Mouse (Mus musculus): Measurements from ENCODE around the gene Ap4s1. TPM values are rescaled to one million over a fixed set of nuclear protein-coding genes. Genes with fewer than 3 reads are reported as not detected.

Gene Ap4s1
- polyA plus RNA-seq, 1 experiment from 2014 or later: 14.9 TPM

- WGBS (ENCODE audit: insufficient replicate concordance): 68% methylated on average over 4 of the region's 4 CpGs
- DNase-seq (no peak), ATAC-seq (peak; percentile 67)
- TF ChIP-seq CTCF (IDR thresholded peaks at IDR 0.05; ENCODE audit: low read depth) (no peak), EP300 (IDR thresholded peaks at IDR 0.05; ENCODE audit: low read depth) (no peak)
- Histone ChIP-seq H3K27ac (ENCODE audit: low read depth) (no peak overlapping the region), H3K9me3 (ENCODE audit: low read length) (no peaks in the 10 kb centered on the region), H3K4me1 (ENCODE audit: insufficient read depth) (no peaks in the 10 kb centered on the region), H3K36me3 (replicated peaks; ENCODE audit: insufficient read depth, low read length) (peaks cover 80% of the 10 kb centered on the region), H3K4me2 (ENCODE audit: low read depth, low read length) (no peak overlapping the region), H3K27me3 (ENCODE audit: insufficient read depth, low read length) (no peaks in the 10 kb centered on the region), H3K4me3 (ENCODE audit: low read depth, low read length) (no peak overlapping the region), H3K9ac (replicated peaks) (no peak overlapping the region)
These were observed 76.6 kb downstream of the Ap4s1 start for GRCm38 (mm10) chr12:51767454-51767853.

- ATAC-seq (no peak), DNase-seq (no peak)
- H3K4me1 ChIP-seq (ENCODE audit: insufficient read depth): no peaks in the 10 kb centered on the region
- H3K4me2 ChIP-seq (ENCODE audit: low read depth, low read length): no peak overlapping the region
- H3K9me3 ChIP-seq (ENCODE audit: low read length): no peaks in the 10 kb centered on the region
- WGBS (ENCODE audit: insufficient replicate concordance): 83% methylated on average over 15 of the region's 15 CpGs
- no peak for TF ChIP-seq EP300 (IDR thresholded peaks at IDR 0.05; ENCODE audit: low read depth)
- no peak for TF ChIP-seq CTCF (IDR thresholded peaks at IDR 0.05; ENCODE audit: low read depth)
- no peak overlapping the region for H3K4me3 ChIP-seq (ENCODE audit: low read depth, low read length)
- no peaks in the 10 kb centered on the region for H3K27me3 ChIP-seq (ENCODE audit: insufficient read depth, low read length)
- no peak overlapping the region for H3K9ac ChIP-seq (replicated peaks)
- peaks cover 79% of the 10 kb centered on the region for H3K36me3 ChIP-seq (replicated peaks; ENCODE audit: insufficient read depth, low read length)
- no peak overlapping the region for H3K27ac ChIP-seq (ENCODE audit: low read depth)
These were observed 77.9 kb downstream of the Ap4s1 start for GRCm38 (mm10) chr12:51768702-51769101.

GRCm38 (mm10) chr12:51784842-51785241 is 94.0 kb downstream of the Ap4s1 start:
- ATAC-seq (peak; percentile 58; the same call in 1 of the 2 replicates), DNase-seq (peak; percentile 66)
- H3K27ac ChIP-seq (ENCODE audit: low read depth): no peak overlapping the region
- 85% methylated on average over 7 of the region's 7 CpGs for WGBS (ENCODE audit: insufficient replicate concordance)
- peaks cover 92% of the 10 kb centered on the region for H3K36me3 ChIP-seq (replicated peaks; ENCODE audit: insufficient read depth, low read length)
- H3K4me3 ChIP-seq (ENCODE audit: low read depth, low read length): no peak overlapping the region
- no peak overlapping the region for H3K4me2 ChIP-seq (ENCODE audit: low read depth, low read length)
- TF ChIP-seq EP300 (IDR thresholded peaks at IDR 0.05; ENCODE audit: low read depth) (no peak), CTCF (IDR thresholded peaks at IDR 0.05; ENCODE audit: low read depth) (peak; percentile 78)
- no peak overlapping the region for H3K9ac ChIP-seq (replicated peaks)
- H3K9me3 ChIP-seq (ENCODE audit: low read length): no peaks in the 10 kb centered on the region
- no peaks in the 10 kb centered on the region for H3K27me3 ChIP-seq (ENCODE audit: insufficient read depth, low read length)
- H3K4me1 ChIP-seq (ENCODE audit: insufficient read depth): no peaks in the 10 kb centered on the region

Other genes starting within 250 kb of the Ap4s1 start
- 0.04 and 0.09 TPM in 2 replicates for gene Coch, start 97.7 kb upstream of the Ap4s1 start, polyA plus RNA-seq (2015; fragmentation: Nextera tagmentation; extraction: Ambion mirVana)
- gene Strn3, start 864 bp downstream of the Ap4s1 start, polyA plus RNA-seq (2015; fragmentation: Nextera tagmentation; extraction: Ambion mirVana): 11.5 and 11.9 TPM in 2 replicates
- gene Hectd1, start 138.5 kb downstream of the Ap4s1 start, polyA plus RNA-seq (2015; fragmentation: Nextera tagmentation; extraction: Ambion mirVana): 18.2 and 20.6 TPM in 2 replicates

All from liver, postnatal 0 days (tissue).